ENCODE assay signal across 8 mouse cellular contexts in the genomic region with DNA sequence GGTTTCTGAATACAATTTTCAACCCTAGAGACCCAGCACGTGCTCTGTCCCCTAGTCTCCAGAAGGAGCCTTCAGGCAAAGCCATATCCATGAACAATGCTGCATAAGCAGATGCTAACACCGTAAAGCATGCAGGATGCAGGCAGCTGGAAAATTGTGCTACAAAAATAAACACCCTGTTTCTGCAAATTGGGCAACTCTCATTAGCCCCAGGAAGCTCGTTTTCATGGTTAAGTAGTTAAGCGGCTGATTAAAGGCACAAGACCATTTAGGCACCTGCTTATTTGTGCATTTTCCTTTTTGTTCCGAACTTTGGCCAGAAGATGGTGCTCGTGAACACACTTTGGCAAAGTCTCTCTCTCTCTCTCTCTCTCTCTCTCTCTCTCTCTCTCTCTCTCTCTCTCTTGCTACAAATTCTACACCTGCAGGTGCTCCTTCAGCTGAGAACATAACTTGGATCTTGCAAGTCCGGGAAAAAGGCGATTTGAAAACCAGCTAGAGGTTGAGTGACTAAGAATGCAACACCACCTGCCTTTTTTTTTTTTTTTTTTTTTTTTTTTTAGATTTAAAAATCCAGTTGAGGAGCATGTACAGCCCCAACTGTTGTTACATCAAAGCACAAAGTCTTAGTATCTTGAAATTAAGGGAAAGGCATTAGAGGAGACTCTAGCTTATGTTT.
DNase-seq lines count a peak whose midpoint lies in the region; ATAC-seq lines count a peak whose summit lies in the region.

No protein-coding gene starts in this region.

- H3K9me3 ChIP-seq in forebrain, embryonic 16.5 days (ENCODE audit: control insufficient read depth, low read length) = no peaks in the 10 kb centered on the region

- intact Hi-C loops in left cerebral cortex, postnatal 10 days (cut with DNase I) = loop anchor here (5.0 kb wide), 1 partner anchor 138 kb away; no protein-coding TSS in a partner anchor

- H3K36me3 ChIP-seq in forebrain, embryonic 16.5 days (ENCODE audit: control insufficient read depth, insufficient read depth) = no peaks in the 10 kb centered on the region

- 5% methylated on average over 8 of the region's 8 CpGs for WGBS in forebrain, embryonic 16.5 days

- H3K27ac ChIP-seq in forebrain, embryonic 16.5 days (ENCODE audit: low read length) = no peak overlapping the region

- H3K9ac ChIP-seq in forebrain, embryonic 16.5 days (replicated peaks; ENCODE audit: low read depth, low read length) = no peak overlapping the region

- H3K27me3 ChIP-seq in forebrain, embryonic 16.5 days (replicated peaks; ENCODE audit: control insufficient read depth, insufficient read depth, low read length) = no peaks in the 10 kb centered on the region

- peak overlapping the region; percentile 17; the same call in 1 of the 2 replicates for H3K4me2 ChIP-seq in forebrain, embryonic 16.5 days (ENCODE audit: low read length)

- H3K4me1 ChIP-seq in forebrain, embryonic 16.5 days (replicated peaks; ENCODE audit: control insufficient read depth, insufficient read depth, low read length) = peaks cover 18% of the 10 kb centered on the region

- DNase-seq in cerebellum, adult 11 months = peak; percentile 52
- DNase-seq in c-Kit-positive CD71-positive TER-119-positive erythroid progenitor cells, embryonic 14.5 days (ENCODE audit: low spot score) = peak; percentile 10
- DNase-seq in kidney, adult 18-20 months = peak; percentile 43
- DNase-seq in left cerebral cortex, postnatal 10 days (ENCODE audit: extremely low spot score in 1 of 2, low spot score in 2 of 2) = peak; percentile 53 to 79
- peak; percentile 61 for DNase-seq in naive thymus-derived CD4-positive, alpha-beta T cell, adult 2 months (ENCODE audit: low read depth)
- DNase-seq in thymus, postnatal 25 days = peak; percentile 42

- ATAC-seq in cerebellum, adult (ENCODE audit: insufficient number of reproducible peaks, low FRiP score, low TSS enrichment) = no peak
- peak; percentile 18; the same call in 1 of the 2 replicates for ATAC-seq in forebrain, embryonic 16.5 days

- H3K4me3 ChIP-seq in forebrain, embryonic 16.5 days (replicated peaks; ENCODE audit: low read length) = no peak overlapping the region

Comparison
In these comparisons a context has a peak if more than half of its experiments do, and no peak if none do; other contexts are left out.
1. DNase-seq: peak in every context shown above with its lines; median percentile 66 in left cerebral cortex, postnatal 10 days; 61 in naive thymus-derived CD4-positive, alpha-beta T cell, adult 2 months; 52 in cerebellum, adult 11 months; 43 in kidney, adult 18-20 months; 42 in thymus, postnatal 25 days; 10 in c-Kit-positive CD71-positive TER-119-positive erythroid progenitor cells, embryonic 14.5 days.